18 mouse cellular contexts compared by ENCODE assay signal in genomic region chr16:36710794-36711193, GRCm38 (mm10). TPM values are rescaled to one million over a fixed set of nuclear protein-coding genes. Genes with fewer than 3 reads are reported as not detected.
DNase-seq lines count a peak whose midpoint lies in the region; ATAC-seq and TF ChIP-seq lines count a peak whose summit lies in the region.
"Had no signal": no experiment of that assay in that cellular context is flagged by ENCODE, and none has a peak within 500 bp of the region (broad histone marks: within the 10 kb centered on the region; RNA-seq: fewer than 3 reads in every experiment).

No protein-coding gene starts in this region.

- no peak overlapping the region for H3K4me2 ChIP-seq in lung, embryonic 14.5 days
- H3K4me2 ChIP-seq: hindbrain, embryonic 14.5 days; midbrain, embryonic 13.5 days had no signal

- no peak for TF ChIP-seq POLR2A in small intestine, adult 2 months (IDR thresholded peaks at IDR 0.05; ENCODE audit: low read depth, low read length)

- no peaks in the 10 kb centered on the region for H3K27me3 ChIP-seq in lung, embryonic 14.5 days (ENCODE audit: insufficient read depth, low read length)
- no peaks in the 10 kb centered on the region for H3K27me3 ChIP-seq in small intestine, adult 2 months (ENCODE audit: control insufficient read depth, insufficient read depth, low read length)
- H3K27me3 ChIP-seq: midbrain, embryonic 13.5 days had no signal

- ATAC-seq in lung, embryonic 14.5 days (ENCODE audit: insufficient read depth): no peak
- ATAC-seq in activated CD4-positive, CD25-positive, alpha-beta regulatory T cell, adult 4 months: no peak
- ATAC-seq: forebrain, embryonic 14.5 days; midbrain, embryonic 13.5 days had no signal

- 90% methylated on average over 2 of the region's 2 CpGs for WGBS in lung, embryonic 14.5 days
- WGBS in small intestine, adult 2 months: 91% methylated on average over 2 of the region's 2 CpGs

- no peaks in the 10 kb centered on the region for H3K9me3 ChIP-seq in lung, embryonic 14.5 days (ENCODE audit: low read depth, low read length)
- H3K9me3 ChIP-seq: midbrain, embryonic 13.5 days had no signal

- H3K27ac ChIP-seq in gastrocnemius, adult 2 months: no peak overlapping the region
- no peak overlapping the region for H3K27ac ChIP-seq in lung, embryonic 14.5 days (ENCODE audit: low read depth)
- no peak overlapping the region for H3K27ac ChIP-seq in small intestine, adult 2 months (ENCODE audit: insufficient read depth, low read depth, low read length)
- H3K27ac ChIP-seq: hindbrain, embryonic 14.5 days; left cerebral cortex, adult 2 months; midbrain, embryonic 13.5 days had no signal

- no peaks in the 10 kb centered on the region for H3K4me1 ChIP-seq in lung, embryonic 14.5 days (ENCODE audit: insufficient read depth)
- H3K4me1 ChIP-seq in small intestine, adult 2 months (ENCODE audit: control insufficient read depth, insufficient read depth, insufficient read length, low read length): no peaks in the 10 kb centered on the region; the same call in 1 of the 2 replicates
- H3K4me1 ChIP-seq: midbrain, embryonic 13.5 days had no signal

- H3K36me3 ChIP-seq in lung, embryonic 14.5 days (ENCODE audit: insufficient read depth): no peaks in the 10 kb centered on the region
- no peaks in the 10 kb centered on the region for H3K36me3 ChIP-seq in small intestine, adult 2 months (ENCODE audit: control insufficient read depth, insufficient read depth, low read length)
- H3K36me3 ChIP-seq: midbrain, embryonic 13.5 days had no signal

- no peak for DNase-seq in gastrocnemius, adult 2 months
- DNase-seq in gastrocnemius, adult 8-10 months (ENCODE audit: low spot score in 2 of 2): no peak
- no peak for DNase-seq in lung, embryonic 14.5 days
- DNase-seq in lung, adult 18-20 months: no peak
- DNase-seq in R1 (ENCODE audit: low read depth, low spot score): peak; percentile 81
- DNase-seq in thymus, postnatal 25 days: no peak
- DNase-seq: adrenal gland, adult 8-10 months; cerebellum, adult 8-10 months; heart, adult 18-20 months; kidney, adult 18-20 months had no signal

- intact Hi-C loops in gastrocnemius, adult 2 months (cut with DNase I): no loop called here

- no peak overlapping the region for H3K4me3 ChIP-seq in gastrocnemius, adult 2 months
- no peak overlapping the region for H3K4me3 ChIP-seq in lung, embryonic 14.5 days (ENCODE audit: low read depth, low read length)
- no peak overlapping the region for H3K4me3 ChIP-seq in small intestine, adult 2 months (ENCODE audit: low read depth, low read length)
- H3K4me3 ChIP-seq: left cerebral cortex, adult 2 months; midbrain, embryonic 13.5 days had no signal

- peak; percentile 24; the same call in 1 of the 2 replicates for TF ChIP-seq CTCF in gastrocnemius, adult 2 months (IDR thresholded peaks at IDR 0.05)
- TF ChIP-seq CTCF in lung, embryonic 14.5 days (IDR thresholded peaks at IDR 0.05; ENCODE audit: low read depth): peak; percentile 22; the same call in 1 of the 2 replicates
- TF ChIP-seq CTCF in small intestine, adult 2 months (IDR thresholded peaks at IDR 0.05; ENCODE audit: extremely low read depth, insufficient read length, insufficient replicate concordance, low read depth, low read length): peak; percentile 22; the same call in 1 of the 2 replicates

- no peak overlapping the region for H3K9ac ChIP-seq in lung, embryonic 14.5 days
- H3K9ac ChIP-seq: hindbrain, embryonic 14.5 days; midbrain, embryonic 13.5 days had no signal

RNA-seq across cellular contexts. Expression of gene Ildr1, which starts 17.0 kb away (rescaled TPM):
- total RNA-seq in gastrocnemius, adult 2 months (2021): under 1 TPM in 1 of 2 experiments, not detected in 1; 0.14 TPM
- under 1 TPM in 2 of 4 experiments, not detected in 2; 0.17 to 0.20 TPM for total RNA-seq in gastrocnemius, adult 8-10 months (2022)
- polyA plus RNA-seq in lung, embryonic 14.5 days (2014; fragmentation: Nextera tagmentation; extraction: Ambion mirVana): 4.3 and 4.6 TPM in 2 replicates
- polyA plus RNA-seq in small intestine, adult 2 months (2012; rRNA removed): 2.3 and 3.3 TPM in 2 replicates
- 1 to 10 TPM; 6.1 to 7.3 TPM for polyA plus RNA-seq in activated CD4-positive, CD25-positive, alpha-beta regulatory T cell, adult 4 months (2017; shearing (Covaris generic))
- total RNA-seq: adrenal gland, adult 8-10 months had no signal
- polyA plus RNA-seq: forebrain, embryonic 14.5 days; heart, postnatal 0 days; macrophage; midbrain, embryonic 13.5 days had no signal

RNA-seq across cellular contexts. Expression of gene Cd86, which starts 44.9 kb away (rescaled TPM):
- under 1 TPM; 0.13 to 0.17 TPM for total RNA-seq in gastrocnemius, adult 2 months (2021)
- under 1 TPM; 0.27 to 0.65 (median 0.43) TPM for total RNA-seq in gastrocnemius, adult 8-10 months (2022)
- 2.1 and 2.2 TPM in 2 replicates for polyA plus RNA-seq in lung, embryonic 14.5 days (2014; fragmentation: Nextera tagmentation; extraction: Ambion mirVana)
- 0.46 and 0.79 TPM in 2 replicates for polyA plus RNA-seq in small intestine, adult 2 months (2012; rRNA removed)
- 10 to 100 TPM; 45.6 to 47.4 TPM for polyA plus RNA-seq in activated CD4-positive, CD25-positive, alpha-beta regulatory T cell, adult 4 months (2017; shearing (Covaris generic))

Comparison
In these comparisons a context has a peak if more than half of its experiments do, and no peak if none do; other contexts are left out.
1. RNA of gene Cd86, which starts 44.9 kb away (polyA plus RNA-seq): 45.6 to 47.4 TPM in activated CD4-positive, CD25-positive, alpha-beta regulatory T cell, adult 4 months; 2.1 to 2.2 TPM in lung, embryonic 14.5 days and 0.46 to 0.79 TPM in small intestine, adult 2 months; every median in the first group is over 10 times any median in the second.
2. Peak in every context shown above with its lines, with median percentiles within 50 percentile points of each other: CTCF ChIP-seq.